Mouse (Mus musculus): Measurements from ENCODE around the gene Mios.
A peak's percentile ranks its signal among the peaks of the same experiment; 100 is the strongest.

The Mios gene

GRCm38 (mm10) chr6:8209047-8209865 is at the start of gene Mios:
TSS of gene Mios (plus strand) at chr6:8209222.
- peak; percentile 71 for DNase-seq (ENCODE audit: low spot score)

GRCm38 (mm10) chr6:8160001-8160400 is 49.0 kb upstream of the Mios start:
- no peak for DNase-seq (ENCODE audit: low spot score)

DNA sequence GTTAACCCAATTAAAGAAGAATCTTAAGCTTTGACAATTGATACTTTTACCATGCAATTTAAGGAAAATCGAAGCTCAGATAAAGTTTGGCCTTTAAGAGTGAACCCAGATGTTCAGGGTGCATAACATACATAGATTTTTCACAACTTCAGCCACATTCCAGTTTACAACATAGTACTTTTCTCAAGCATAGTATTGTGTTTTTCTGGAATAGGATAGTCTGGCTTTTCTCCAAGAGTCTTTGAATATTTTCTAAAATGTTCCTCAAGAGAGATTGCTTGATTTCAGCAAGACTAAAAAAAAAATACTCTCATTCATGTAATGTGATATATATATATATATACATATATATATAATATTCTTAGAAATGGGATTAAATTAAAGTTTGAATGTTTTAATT is 44.3 kb upstream of the Mios start:
- DNase-seq (ENCODE audit: low spot score): no peak

DNA sequence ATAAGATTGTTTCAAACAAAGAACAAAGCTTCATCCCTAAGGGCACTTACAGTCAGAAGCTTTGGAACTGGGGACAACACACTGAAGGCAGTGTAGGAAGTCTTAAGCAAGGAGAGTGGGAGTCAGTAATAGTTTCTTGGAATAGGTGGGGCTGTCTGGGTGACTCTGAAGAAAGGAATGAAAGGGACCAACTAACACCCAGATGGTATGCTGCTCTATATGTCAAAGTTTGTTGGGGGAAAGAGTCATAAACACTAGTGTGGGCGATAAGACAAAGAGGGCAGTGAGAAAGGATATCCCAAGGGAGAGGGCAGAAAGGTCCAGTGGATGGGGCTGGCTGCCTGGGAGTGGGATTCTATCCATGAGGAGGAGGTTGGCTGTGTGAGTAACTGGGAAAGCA is 36.9 kb upstream of the Mios start:
- no peak for DNase-seq (ENCODE audit: low spot score)

- DNase-seq (ENCODE audit: low spot score): no peak
These were observed 35.0 kb upstream of the Mios start for GRCm38 (mm10) chr6:8174062-8174461.

DNA sequence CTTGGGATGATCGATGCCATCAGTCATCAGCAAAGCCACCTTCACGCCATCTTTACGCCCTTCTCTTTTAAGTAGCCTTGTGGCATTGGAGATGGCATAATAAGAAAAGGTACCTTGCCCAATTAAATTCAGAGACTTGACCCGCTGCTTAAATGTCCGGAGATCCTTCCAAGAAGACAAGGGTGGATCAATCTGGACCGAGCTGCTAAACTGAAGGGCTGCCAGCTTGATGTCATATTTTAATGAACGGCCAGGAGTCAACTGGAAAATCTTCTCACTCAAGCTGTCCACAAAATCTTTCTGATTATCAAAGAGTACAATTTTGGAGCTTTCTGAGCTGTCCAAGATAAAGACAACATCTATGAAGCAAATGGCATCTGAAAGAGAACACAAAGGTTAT is 33.7 kb upstream of the Mios start:
- no peak for DNase-seq (ENCODE audit: low spot score)

- DNase-seq (ENCODE audit: low spot score): no peak
These were observed 32.9 kb upstream of the Mios start for GRCm38 (mm10) chr6:8176116-8176515.

GRCm38 (mm10) chr6:8178397-8178941 is 30.6 kb upstream of the Mios start:
- no peak for DNase-seq (ENCODE audit: low spot score)

- DNase-seq (ENCODE audit: low spot score): no peak
These were observed 20.3 kb upstream of the Mios start for GRCm38 (mm10) chr6:8188599-8189233.

DNA sequence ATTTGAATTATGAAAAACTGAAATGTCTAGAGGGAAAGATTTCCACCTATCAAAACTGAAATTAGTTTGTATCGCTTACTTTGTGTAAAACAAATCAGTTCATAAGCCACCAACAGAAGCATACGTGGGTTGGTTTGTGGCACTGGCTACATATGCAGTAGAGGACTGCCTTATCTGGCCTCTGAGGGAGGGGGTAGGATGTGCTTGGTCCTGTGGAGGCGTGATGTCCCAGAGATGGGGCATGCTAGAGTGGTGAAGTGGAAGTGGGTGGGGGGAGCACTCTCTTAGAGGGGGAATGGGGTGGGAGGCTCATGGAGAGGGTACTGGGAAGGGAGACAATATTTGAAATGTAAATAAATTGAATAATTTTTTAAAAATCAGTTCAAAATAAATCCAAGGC is 19.1 kb upstream of the Mios start:
- no peak for DNase-seq (ENCODE audit: low spot score)

- DNase-seq (ENCODE audit: low spot score): no peak
These were observed 16.5 kb upstream of the Mios start, which contains the start of gene Col28a1 for GRCm38 (mm10) chr6:8192517-8192916. TSS of gene Col28a1 (minus strand) at chr6:8192617.

GRCm38 (mm10) chr6:8209866-8210186 is 804 bp downstream of the Mios start:
- no peak for DNase-seq (ENCODE audit: low spot score)

GRCm38 (mm10) chr6:8210661-8211060 is 1.6 kb downstream of the Mios start:
- DNase-seq (ENCODE audit: low spot score): no peak

GRCm38 (mm10) chr6:8227035-8227434 is 18.0 kb downstream of the Mios start:
- DNase-seq (ENCODE audit: low spot score): no peak

GRCm38 (mm10) chr6:8228596-8228995 is 19.6 kb downstream of the Mios start:
- no peak for DNase-seq (ENCODE audit: low spot score)

- DNase-seq (ENCODE audit: low spot score): no peak
These were observed 49.3 kb downstream of the Mios start for GRCm38 (mm10) chr6:8258316-8258715.

DNA sequence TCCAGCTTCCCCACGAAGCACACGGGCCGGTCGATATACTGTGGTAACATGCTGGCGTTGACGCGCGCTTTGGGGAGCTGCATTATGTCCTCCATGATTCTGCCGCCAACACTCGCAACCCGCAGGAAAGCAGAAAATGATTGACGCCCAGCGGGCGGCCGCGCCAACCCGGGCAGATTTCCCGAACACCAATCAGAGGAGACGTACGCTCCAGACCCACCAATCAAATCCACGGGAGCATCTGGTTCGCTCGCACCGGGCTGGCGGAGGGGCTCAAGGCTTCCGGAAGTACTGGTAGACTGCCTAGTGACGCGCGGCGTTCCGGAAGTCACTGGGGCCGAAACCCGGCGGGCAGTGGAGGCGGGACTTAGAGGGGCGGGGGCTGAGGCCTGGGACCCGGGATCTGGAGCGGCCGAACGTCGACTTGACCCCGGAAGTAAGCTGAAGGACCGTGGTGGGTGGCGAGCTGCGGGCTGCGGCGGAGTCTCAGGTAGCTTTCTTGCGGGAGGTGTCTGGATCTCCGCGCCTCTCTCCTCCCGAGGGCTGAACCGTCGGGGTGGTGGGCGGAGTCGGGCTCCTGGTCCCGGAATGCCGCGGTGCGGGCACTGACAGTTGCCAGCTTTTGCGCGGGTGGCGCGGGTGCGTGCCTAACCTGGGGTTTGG is 50.1 kb downstream of the Mios start, which contains the start of the genes Rpa3, Umad1 and Gm45062:
Rpa3 (minus strand) TSS at position 170 of the 663 bp plus-strand sequence.
Umad1 (plus strand) TSS at position 285 of the 663 bp plus-strand sequence.
Gm45062 (plus strand) TSS at position 447 of the 663 bp plus-strand sequence.
- peak; percentile 90 for DNase-seq (ENCODE audit: low spot score)

DNA sequence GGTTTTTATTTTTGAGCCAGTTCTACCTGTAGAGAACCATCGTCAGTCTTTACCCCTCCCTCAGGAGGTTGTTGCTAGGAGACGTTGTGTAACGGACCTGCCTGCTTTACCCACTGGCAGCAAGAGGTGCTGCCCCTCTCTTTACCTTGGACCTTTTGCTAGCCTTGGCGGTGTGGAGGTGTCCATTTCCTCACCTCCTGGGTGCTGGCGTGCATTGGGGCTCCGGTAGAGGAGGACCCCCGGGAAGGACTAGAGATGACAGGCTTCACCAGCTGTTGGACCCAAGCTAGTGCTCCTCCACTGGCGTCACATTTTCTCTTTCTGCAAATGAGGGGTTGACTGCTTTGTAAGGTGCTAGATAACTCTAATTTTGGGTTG is 50.6 kb downstream of the Mios start:
- no peak for DNase-seq (ENCODE audit: low spot score)

- DNase-seq (ENCODE audit: low spot score): no peak
These were observed 62.0 kb downstream of the Mios start for GRCm38 (mm10) chr6:8271047-8271446.

DNA sequence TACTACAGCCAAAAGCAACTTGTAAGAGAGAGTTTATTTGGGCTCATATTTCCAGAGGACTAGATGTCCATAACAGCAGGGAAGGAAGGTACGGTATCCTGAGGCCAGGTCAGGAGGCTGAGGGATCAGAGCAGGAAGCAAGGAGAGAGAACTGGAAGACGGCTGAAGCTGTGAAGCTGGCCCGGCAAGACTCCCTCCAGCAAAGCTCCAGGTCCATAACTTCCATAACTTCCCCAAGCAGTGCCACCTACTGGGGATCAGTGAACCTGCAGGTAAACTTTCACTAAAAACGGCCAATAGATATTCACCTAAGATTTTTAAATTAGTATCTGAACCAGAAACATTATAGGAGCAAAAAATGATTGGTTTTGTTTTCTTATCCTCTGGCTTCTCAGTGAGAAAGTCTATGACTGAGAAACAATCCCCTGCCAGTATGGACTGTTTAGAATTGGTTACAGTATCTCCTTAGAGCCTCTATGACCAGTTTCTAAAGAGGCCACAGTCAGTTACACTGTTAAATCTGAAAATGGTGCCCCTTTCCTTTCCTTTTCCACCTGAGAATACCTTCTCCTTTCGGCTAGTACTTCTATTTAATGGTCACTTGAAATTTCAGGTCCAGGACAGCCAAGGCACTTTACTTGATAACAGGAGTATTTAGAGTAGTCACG is 65.5 kb downstream of the Mios start:
- DNase-seq (ENCODE audit: low spot score): no peak

DNA sequence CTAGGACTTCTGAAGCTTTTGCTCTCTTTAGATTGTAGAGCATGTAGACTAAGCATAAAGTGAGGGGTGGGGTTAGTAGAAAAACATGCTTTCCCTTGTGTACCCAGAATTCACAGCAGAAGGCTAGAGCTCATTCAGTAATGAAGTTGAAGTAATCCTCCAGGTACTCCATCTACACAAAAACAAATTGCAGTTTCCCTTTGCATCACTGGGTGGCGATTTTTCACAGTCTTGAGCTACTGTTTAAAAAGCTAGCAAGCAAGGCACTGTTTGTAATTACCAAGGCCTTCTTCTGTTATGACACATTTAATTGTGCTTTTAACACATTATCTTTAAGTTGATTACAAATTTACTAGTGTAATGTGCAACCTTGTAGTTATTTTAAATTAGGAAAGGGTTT is 66.1 kb downstream of the Mios start:
- peak; percentile 12 for DNase-seq (ENCODE audit: low spot score)

DNA sequence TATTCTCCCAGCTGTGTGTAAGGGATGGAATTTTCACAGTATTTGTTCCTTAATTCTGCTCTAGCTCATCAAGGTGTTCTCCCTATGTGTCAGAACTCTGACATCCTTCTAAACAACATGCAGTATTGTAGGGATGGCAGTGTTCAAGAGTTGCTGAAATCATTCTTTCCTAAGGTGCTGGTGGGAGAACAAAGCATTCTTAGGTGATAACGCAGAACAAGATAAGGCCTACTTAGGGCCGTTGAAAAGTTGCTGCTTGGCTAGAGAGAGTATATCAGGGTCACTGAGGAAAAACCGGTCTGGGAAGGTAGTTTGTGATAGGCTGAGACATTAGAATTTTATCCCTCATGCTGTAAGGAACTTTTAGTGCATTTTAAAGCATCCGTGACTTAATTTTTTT is 67.4 kb downstream of the Mios start:
- no peak for DNase-seq (ENCODE audit: low spot score)

Data from ovary, postnatal 10 days (tissue).